Mouse (Mus musculus) spleen, adult 2 months (tissue): Measurements from ENCODE around the gene Setd7. TPM values are rescaled to one million over a fixed set of nuclear protein-coding genes. Genes with fewer than 3 reads are reported as not detected.

Source experiments
- DNase-seq, 2 experiments: peaks; one replicate each; pipeline versions ENCODE4 v3.0.0 to v3.0.0-alpha.2; 2012 to 2021; ENCODE audit warnings: low spot score in 2 of 2, low read depth in 1 of 2
- H3K27ac ChIP-seq: fragments of 200-500 bp; 2 replicates; pipeline ENCODE4 v1.5.1; 2012; ENCODE audit warnings: low read length, inconsistent platforms; ENCODE audit not compliant: insufficient read depth
- H3K27me3 ChIP-seq: fragments of 200-500 bp; 2 replicates; pipeline ENCODE4 v1.6.1; 2012; ENCODE audit warnings: mild to moderate bottlenecking, moderate library complexity, low read length, inconsistent platforms; ENCODE audit not compliant: control insufficient read depth, insufficient read depth
- H3K36me3 ChIP-seq: fragments of 200-500 bp; 2 replicates; pipeline ENCODE4 v1.6.1; 2012; ENCODE audit warnings: mild to moderate bottlenecking, low read length, inconsistent platforms; ENCODE audit not compliant: control insufficient read depth, insufficient read depth
- H3K4me1 ChIP-seq: fragments of 200-500 bp; 2 replicates; pipeline ENCODE4 v1.6.1; 2011; ENCODE audit warnings: inconsistent platforms; ENCODE audit not compliant: control insufficient read depth, insufficient read depth, insufficient read length
- H3K4me3 ChIP-seq: fragments of 200-500 bp; 2 replicates; pipeline ENCODE4 v1.5.1; 2011; ENCODE audit warnings: mild to moderate bottlenecking, inconsistent platforms; ENCODE audit not compliant: insufficient read depth, insufficient read length; ENCODE audit errors: extremely low read depth
- CTCF ChIP-seq: fragments of 200-500 bp; IDR thresholded peaks from 2 replicates; pipeline ENCODE4 v1.5.1; 2011; ENCODE audit warnings: mild to moderate bottlenecking, inconsistent platforms; ENCODE audit not compliant: insufficient read depth, insufficient read length, insufficient replicate concordance; ENCODE audit errors: extremely low read depth
- POLR2A ChIP-seq: fragments of 200-500 bp; IDR thresholded peaks from 2 replicates; pipeline ENCODE4 v1.6.1; 2011; ENCODE audit warnings: low read depth, low read length, inconsistent platforms
- WGBS: fragments of 180-500 bp; shearing (Covaris S2); methylation state at CpG from one replicate; pipeline ENCODE4 v1.1.7; 2018; 5-methylcytosine and 5-hydroxymethylcytosine counted together
- polyA plus RNA-seq: library from polyadenylated mRNA; depleted of rRNA; stranded (reverse); fragments of >200 nt; gene quantifications from 2 replicates; pipeline ENCODE4 v1.2.3, GENCODE M21; 2012

Setd7 gene
- polyA plus RNA-seq, 1 experiment: 11.2 TPM

GRCm38 (mm10) chr3:51499876-51500275 is 60.8 kb downstream of the Setd7 start:
- DNase-seq: no peak
- TF ChIP-seq CTCF (no peak), POLR2A (no peak)
- no peak overlapping the region for H3K27ac ChIP-seq
- no peak overlapping the region for H3K4me3 ChIP-seq
- no peaks in the 10 kb centered on the region; the same call in 1 of the 2 replicates for H3K36me3 ChIP-seq
- H3K4me1 ChIP-seq: no peaks in the 10 kb centered on the region
- no peaks in the 10 kb centered on the region for H3K27me3 ChIP-seq
- 86% methylated on average over 4 of the region's 4 CpGs for WGBS

- TF ChIP-seq CTCF (no peak), POLR2A (no peak)
- no peaks in the 10 kb centered on the region for H3K27me3 ChIP-seq
- 87% methylated on average over 5 of the region's 5 CpGs for WGBS
- H3K36me3 ChIP-seq: peaks cover 2% of the 10 kb centered on the region; the same call in 1 of the 2 replicates
- H3K4me1 ChIP-seq: no peaks in the 10 kb centered on the region
- H3K4me3 ChIP-seq: no peak overlapping the region
- DNase-seq: no peak
- no peak overlapping the region for H3K27ac ChIP-seq
Observed at GRCm38 (mm10) chr3:51498659-51499058, 62.0 kb downstream of the Setd7 start.

DNA sequence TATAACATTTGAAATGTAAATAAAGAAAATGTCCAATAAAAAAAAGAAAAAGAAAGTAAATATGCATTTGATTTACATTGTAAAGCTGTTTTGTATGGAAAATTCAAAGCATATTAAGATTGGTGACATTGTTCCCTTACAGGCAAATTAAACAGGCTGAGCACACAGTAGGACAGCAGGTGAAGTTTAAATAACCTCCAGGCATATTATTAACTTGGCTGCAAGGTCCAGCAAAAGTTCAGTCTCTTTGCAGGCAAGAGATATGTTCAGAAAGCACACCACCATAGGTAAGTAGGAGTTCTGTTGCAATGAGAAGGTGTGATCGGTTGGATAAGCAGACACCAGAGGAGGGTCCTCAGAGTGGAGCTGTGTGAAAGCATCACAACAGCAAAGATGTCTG is 62.7 kb downstream of the Setd7 start:
- Histone ChIP-seq H3K36me3 (peaks cover 6% of the 10 kb centered on the region), H3K4me1 (no peaks in the 10 kb centered on the region), H3K4me3 (no peak overlapping the region), H3K27me3 (no peaks in the 10 kb centered on the region), H3K27ac (no peak overlapping the region)
- no peak for DNase-seq
- TF ChIP-seq CTCF (no peak), POLR2A (no peak)
- WGBS: 91% methylated on average over 1 of the region's 1 CpGs

GRCm38 (mm10) chr3:51495646-51496045 is 65.0 kb downstream of the Setd7 start:
- TF ChIP-seq POLR2A (no peak), CTCF (no peak)
- no peak overlapping the region for H3K27ac ChIP-seq
- H3K4me3 ChIP-seq: no peak overlapping the region
- no peak for DNase-seq
- H3K4me1 ChIP-seq: no peaks in the 10 kb centered on the region
- 40% methylated on average over 9 of the region's 9 CpGs for WGBS
- H3K27me3 ChIP-seq: no peaks in the 10 kb centered on the region
- H3K36me3 ChIP-seq: peaks cover 9% of the 10 kb centered on the region

GRCm38 (mm10) chr3:51494466-51494865 is 66.2 kb downstream of the Setd7 start:
- no peaks in the 10 kb centered on the region for H3K27me3 ChIP-seq
- TF ChIP-seq CTCF (no peak), POLR2A (no peak)
- DNase-seq: no peak
- no peak overlapping the region for H3K27ac ChIP-seq
- H3K4me1 ChIP-seq: no peaks in the 10 kb centered on the region
- 69% methylated on average over 2 of the region's 2 CpGs for WGBS
- no peak overlapping the region for H3K4me3 ChIP-seq
- H3K36me3 ChIP-seq: peaks cover 9% of the 10 kb centered on the region

DNA sequence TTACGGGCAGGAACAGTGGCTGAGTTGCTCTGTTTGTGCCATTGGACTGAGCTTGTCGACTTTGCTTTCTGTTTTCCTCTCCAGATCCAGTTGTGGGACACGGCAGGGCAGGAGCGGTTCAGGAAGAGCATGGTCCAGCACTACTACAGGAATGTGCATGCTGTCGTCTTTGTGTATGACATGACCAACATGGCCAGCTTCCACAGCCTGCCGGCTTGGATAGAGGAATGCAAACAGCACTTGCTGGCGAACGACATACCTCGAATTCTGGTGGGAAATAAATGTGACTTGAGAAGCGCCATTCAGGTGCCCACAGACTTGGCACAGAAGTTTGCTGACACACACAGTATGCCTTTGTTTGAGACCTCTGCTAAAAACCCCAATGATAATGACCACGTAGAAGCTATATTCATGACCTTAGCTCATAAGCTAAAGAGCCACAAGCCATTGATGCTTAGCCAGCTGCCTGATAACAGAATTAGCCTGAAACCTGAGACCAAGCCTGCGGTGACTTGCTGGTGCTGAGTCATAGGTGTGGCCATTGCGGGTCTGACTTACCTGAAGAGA is 67.3 kb downstream of the Setd7 start:
- WGBS: 94% methylated on average over 13 of the region's 13 CpGs
- no peaks in the 10 kb centered on the region for H3K4me1 ChIP-seq

DNA sequence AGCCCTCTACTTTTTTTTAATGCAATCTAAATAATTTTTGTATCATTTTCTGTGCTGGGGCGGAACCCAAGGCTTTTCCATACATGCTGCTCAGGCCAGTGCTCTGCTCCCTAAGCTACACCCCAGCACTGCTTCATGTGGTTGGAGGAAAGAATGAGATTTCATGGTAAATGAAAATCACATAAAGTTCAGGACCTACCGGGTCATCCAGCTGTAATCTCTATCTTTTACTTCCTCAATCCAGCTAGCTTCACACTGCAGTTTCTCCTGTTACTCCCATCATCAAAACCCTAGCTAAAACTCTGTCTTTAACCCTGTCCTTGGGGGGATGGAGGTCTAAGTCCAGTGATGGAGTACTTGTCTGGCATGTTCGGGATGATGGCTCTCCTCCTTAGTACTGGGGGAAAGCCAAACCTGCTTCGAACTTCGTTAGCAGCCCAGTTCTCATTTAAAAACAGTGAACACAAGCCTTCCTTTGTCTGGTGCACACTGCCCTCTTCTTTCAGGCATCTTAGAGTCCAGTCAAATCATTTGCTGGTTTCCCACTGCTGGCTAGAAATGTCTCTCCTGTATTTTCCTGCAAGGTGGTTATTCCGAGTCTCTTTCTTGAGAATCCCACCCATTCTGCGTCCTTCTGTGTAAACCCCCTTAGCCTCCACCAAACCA is 70.5 kb downstream of the Setd7 start:
- TF ChIP-seq POLR2A (no peak), CTCF (no peak)
- Histone ChIP-seq H3K4me3 (no peak overlapping the region), H3K4me1 (peaks cover 4% of the 10 kb centered on the region; the same call in 1 of the 2 replicates), H3K27me3 (no peaks in the 10 kb centered on the region), H3K36me3 (peaks cover 9% of the 10 kb centered on the region), H3K27ac (no peak overlapping the region)
- DNase-seq: no peak
- 84% methylated on average over 7 of the region's 7 CpGs for WGBS

More for the DNA sequence above, 67.3 kb downstream of the Setd7 start:
- TF ChIP-seq POLR2A: no peak
- TF ChIP-seq CTCF: no peak
- H3K27ac ChIP-seq: no peak overlapping the region
- peaks cover 9% of the 10 kb centered on the region for H3K36me3 ChIP-seq
- no peak for DNase-seq
- no peak overlapping the region for H3K4me3 ChIP-seq
- H3K27me3 ChIP-seq: no peaks in the 10 kb centered on the region
